Mouse (Mus musculus) right cerebral cortex, postnatal 10 days (tissue): ENCODE measurements at regions not wholly inside any gene's neighbourhood (a gene's known extent, or its start where the extent isn't known, plus 50 kb on each side); places are given as distances from the start of the nearest gene placed in this dataset.

ENCODE experiments used
- DNase-seq, 2 experiments: peaks; one replicate each; pipeline ENCODE4 v3.0.0; 2021; ENCODE audit warnings: low spot score in 2 of 2

GRCm38 (mm10) chr7:95082248-95082647 is 1088.8 kb upstream of the Tenm4 start:
- peak; percentile 50 to 59 for DNase-seq

- no peak for DNase-seq
These were observed 1086.7 kb upstream of the Tenm4 start for GRCm38 (mm10) chr7:95084328-95084727.

GRCm38 (mm10) chr7:95091360-95091759 is 1079.7 kb upstream of the Tenm4 start:
- peak in 1 of 2 experiments; percentile 47 for DNase-seq

- no peak for DNase-seq
These were observed 1042.0 kb upstream of the Tenm4 start for GRCm38 (mm10) chr7:95129020-95129419.

- no peak for DNase-seq
These were observed 1038.0 kb upstream of the Tenm4 start for GRCm38 (mm10) chr7:95133038-95133437.

- DNase-seq: no peak
These were observed 1036.9 kb upstream of the Tenm4 start for GRCm38 (mm10) chr7:95134062-95134625.

- no peak for DNase-seq
These were observed 1029.3 kb upstream of the Tenm4 start for GRCm38 (mm10) chr7:95141778-95142177.

- DNase-seq: no peak
These were observed 1028.0 kb upstream of the Tenm4 start for GRCm38 (mm10) chr7:95143037-95143436.
